20 mouse cellular contexts compared by ENCODE assay signal in genomic region chr10:47708780-47709179, GRCm38 (mm10).
A peak's percentile ranks its signal among the peaks of the same experiment; 100 is the strongest.
DNase-seq lines count a peak whose midpoint lies in the region; ATAC-seq lines count a peak whose summit lies in the region.
"Had no signal": no experiment of that assay in that cellular context is flagged by ENCODE, and none has a peak within 500 bp of the region (broad histone marks: within the 10 kb centered on the region; RNA-seq: fewer than 3 reads in every experiment).

No protein-coding gene starts in this region.

- no peaks in the 10 kb centered on the region for H3K4me1 ChIP-seq in neural tube, embryonic 15.5 days
- no peaks in the 10 kb centered on the region for H3K4me1 ChIP-seq in hindbrain, embryonic 12.5 days
- H3K4me1 ChIP-seq: embryonic facial prominence, embryonic 10.5 days; intestine, embryonic 15.5 days; liver, embryonic 13.5 days had no signal

- no peaks in the 10 kb centered on the region for H3K36me3 ChIP-seq in neural tube, embryonic 15.5 days
- no peaks in the 10 kb centered on the region for H3K36me3 ChIP-seq in hindbrain, embryonic 12.5 days
- H3K36me3 ChIP-seq: embryonic facial prominence, embryonic 10.5 days; intestine, embryonic 15.5 days; liver, embryonic 13.5 days had no signal

- no peaks in the 10 kb centered on the region for H3K27me3 ChIP-seq in neural tube, embryonic 15.5 days (replicated peaks)
- no peaks in the 10 kb centered on the region for H3K27me3 ChIP-seq in hindbrain, embryonic 12.5 days
- H3K27me3 ChIP-seq: intestine, embryonic 15.5 days; liver, embryonic 13.5 days had no signal

- H3K27ac ChIP-seq in neural tube, embryonic 15.5 days (replicated peaks) = no peak overlapping the region
- no peak overlapping the region for H3K27ac ChIP-seq in hindbrain, embryonic 12.5 days
- H3K27ac ChIP-seq: embryonic facial prominence, embryonic 10.5 days; intestine, embryonic 15.5 days; layer of hippocampus, adult 2 months; liver, embryonic 13.5 days had no signal

- H3K4me2 ChIP-seq in neural tube, embryonic 15.5 days = no peak overlapping the region
- H3K4me2 ChIP-seq in hindbrain, embryonic 12.5 days (replicated peaks) = no peak overlapping the region
- H3K4me2 ChIP-seq: intestine, embryonic 15.5 days; liver, embryonic 13.5 days; midbrain, embryonic 11.5 days had no signal

- ATAC-seq in neural tube, embryonic 15.5 days (ENCODE audit: low FRiP score) = no peak
- no peak for ATAC-seq in hindbrain, embryonic 12.5 days (ENCODE audit: low FRiP score)
- ATAC-seq: forebrain, postnatal 0 days; hindbrain, embryonic 16.5 days; intestine, embryonic 15.5 days had no signal

- DNase-seq in layer of hippocampus, adult 9-11 months = peak; percentile 10
- DNase-seq in layer of hippocampus, postnatal 10 days (ENCODE audit: low spot score in 2 of 2) = no peak
- DNase-seq in cerebellum, adult 11 months = peak; percentile 4
- DNase-seq in cerebellum, adult 8-10 months = peak; percentile 10
- DNase-seq in cerebellum, postnatal 36 days = peak; percentile 16 to 45
- DNase-seq: adrenal gland, postnatal 36 days; forebrain, postnatal 0 days; heart, postnatal 4 days; kidney, adult 9 months; kidney, postnatal 14 days; liver, embryonic 13.5 days; lung, adult 2 months; lung, postnatal 14 days had no signal

- no peaks in the 10 kb centered on the region for H3K9me3 ChIP-seq in neural tube, embryonic 15.5 days (replicated peaks)
- no peaks in the 10 kb centered on the region for H3K9me3 ChIP-seq in hindbrain, embryonic 12.5 days (replicated peaks)
- H3K9me3 ChIP-seq: embryonic facial prominence, embryonic 10.5 days; intestine, embryonic 15.5 days; liver, embryonic 13.5 days had no signal

- H3K9ac ChIP-seq in neural tube, embryonic 15.5 days (replicated peaks) = no peak overlapping the region
- H3K9ac ChIP-seq in hindbrain, embryonic 12.5 days = no peak overlapping the region
- H3K9ac ChIP-seq: forebrain, postnatal 0 days; intestine, embryonic 15.5 days; liver, embryonic 13.5 days had no signal

- no peak overlapping the region for H3K4me3 ChIP-seq in neural tube, embryonic 15.5 days (replicated peaks)
- H3K4me3 ChIP-seq in hindbrain, embryonic 12.5 days = no peak overlapping the region
- H3K4me3 ChIP-seq: embryonic facial prominence, embryonic 10.5 days; intestine, embryonic 15.5 days; layer of hippocampus, adult 2 months; liver, embryonic 13.5 days had no signal

Comparison
In these comparisons a context has a peak if more than half of its experiments do, and no peak if none do; other contexts are left out.
1. DNase-seq: peak in layer of hippocampus, adult 9-11 months (single experiment), cerebellum, adult 11 months (single experiment), cerebellum, adult 8-10 months (single experiment) and cerebellum, postnatal 36 days (2 of 2); none in layer of hippocampus, postnatal 10 days (0 of 2).